8 mouse cellular contexts compared by ENCODE assay signal in genomic region chr14:121588451-121588850, GRCm38 (mm10).
DNase-seq lines count a peak whose midpoint lies in the region; ATAC-seq and TF ChIP-seq lines count a peak whose summit lies in the region.
"Had no signal": no experiment of that assay in that cellular context is flagged by ENCODE, and none has a peak within 500 bp of the region (broad histone marks: within the 10 kb centered on the region; RNA-seq: fewer than 3 reads in every experiment).

No protein-coding gene starts in this region.

- H3K4me2 ChIP-seq in limb, embryonic 14.5 days (replicated peaks; ENCODE audit: low read depth, low read length, severe bottlenecking): no peak overlapping the region
- H3K4me2 ChIP-seq: midbrain, embryonic 12.5 days had no signal

- WGBS in limb, embryonic 14.5 days: 72% methylated on average over 4 of the region's 4 CpGs
- 76% methylated on average over 4 of the region's 4 CpGs for WGBS in limb, embryonic 10.5 days

- no peaks in the 10 kb centered on the region for H3K36me3 ChIP-seq in limb, embryonic 14.5 days (ENCODE audit: control insufficient read depth, insufficient read depth, low read length)
- H3K36me3 ChIP-seq in limb, embryonic 10.5 days: no peaks in the 10 kb centered on the region
- H3K36me3 ChIP-seq: midbrain, embryonic 12.5 days had no signal

- H3K27ac ChIP-seq in limb, embryonic 14.5 days (replicated peaks; ENCODE audit: low read depth, low read length): no peak overlapping the region
- H3K27ac ChIP-seq in limb, embryonic 10.5 days: no peak overlapping the region
- H3K27ac ChIP-seq: midbrain, embryonic 12.5 days had no signal

- no peak overlapping the region for H3K4me3 ChIP-seq in limb, embryonic 14.5 days (replicated peaks; ENCODE audit: low read length)
- no peak overlapping the region for H3K4me3 ChIP-seq in limb, embryonic 10.5 days
- H3K4me3 ChIP-seq: midbrain, embryonic 12.5 days had no signal

- no peak for TF ChIP-seq POLR2A in limb, embryonic 14.5 days (IDR thresholded peaks at IDR 0.05; ENCODE audit: borderline replicate concordance, extremely low read depth, insufficient read depth, insufficient read length)

- no peaks in the 10 kb centered on the region for H3K27me3 ChIP-seq in limb, embryonic 14.5 days (ENCODE audit: control insufficient read depth, insufficient read depth, low read length)
- no peaks in the 10 kb centered on the region for H3K27me3 ChIP-seq in limb, embryonic 10.5 days (ENCODE audit: low read depth, poor library complexity, severe bottlenecking)
- H3K27me3 ChIP-seq: midbrain, embryonic 12.5 days had no signal

- no peak overlapping the region for H3K9ac ChIP-seq in limb, embryonic 14.5 days (ENCODE audit: low read depth, low read length, severe bottlenecking)
- H3K9ac ChIP-seq: midbrain, embryonic 12.5 days had no signal

- DNase-seq in limb, embryonic 14.5 days (ENCODE audit: low spot score): peak; percentile 82
- no peak for DNase-seq in limb, embryonic 10.5 days (ENCODE audit: low spot score)
- peak; percentile 43 for DNase-seq in Muller cell, postnatal 12 days (ENCODE audit: inconsistent ontology term)
- peak; percentile 77 for DNase-seq in embryo, embryonic 11 days
- DNase-seq in urinary bladder, adult 2 months (ENCODE audit: low spot score): no peak
- no peak for DNase-seq in urinary bladder, postnatal 4 days (ENCODE audit: low spot score in 2 of 2)

- no peaks in the 10 kb centered on the region for H3K9me3 ChIP-seq in limb, embryonic 14.5 days (ENCODE audit: control insufficient read depth, low read length)
- H3K9me3 ChIP-seq in limb, embryonic 10.5 days (replicated peaks): no peaks in the 10 kb centered on the region
- H3K9me3 ChIP-seq: midbrain, embryonic 12.5 days had no signal

- H3K4me1 ChIP-seq in limb, embryonic 14.5 days (ENCODE audit: control insufficient read depth, insufficient read depth, low read length): peaks cover 9% of the 10 kb centered on the region; the same call in 1 of the 2 replicates
- H3K4me1 ChIP-seq in limb, embryonic 10.5 days: peaks cover 42% of the 10 kb centered on the region

- no peak for ATAC-seq in limb, embryonic 14.5 days (ENCODE audit: low FRiP score, low read depth)
- peak; percentile 71 for ATAC-seq in megakaryocyte progenitor cell, adult 5-6 weeks (replicated peaks; ENCODE audit: poor library complexity)

Comparison
In these comparisons a context has a peak if more than half of its experiments do, and no peak if none do; other contexts are left out.
1. DNase-seq: peak in limb, embryonic 14.5 days (single experiment), Muller cell, postnatal 12 days (single experiment) and embryo, embryonic 11 days (single experiment); none in limb, embryonic 10.5 days (single experiment), urinary bladder, adult 2 months (single experiment) and urinary bladder, postnatal 4 days (0 of 2).